Mouse (Mus musculus): ENCODE results near the gene Zbtb38. TPM values are rescaled to one million over a fixed set of nuclear protein-coding genes. Genes with fewer than 3 reads are reported as not detected.
A peak's percentile ranks its signal among the peaks of the same experiment; 100 is the strongest.

Zbtb38 gene
- total RNA-seq (2017): 25.8 and 41.8 TPM in 2 replicates

DNA sequence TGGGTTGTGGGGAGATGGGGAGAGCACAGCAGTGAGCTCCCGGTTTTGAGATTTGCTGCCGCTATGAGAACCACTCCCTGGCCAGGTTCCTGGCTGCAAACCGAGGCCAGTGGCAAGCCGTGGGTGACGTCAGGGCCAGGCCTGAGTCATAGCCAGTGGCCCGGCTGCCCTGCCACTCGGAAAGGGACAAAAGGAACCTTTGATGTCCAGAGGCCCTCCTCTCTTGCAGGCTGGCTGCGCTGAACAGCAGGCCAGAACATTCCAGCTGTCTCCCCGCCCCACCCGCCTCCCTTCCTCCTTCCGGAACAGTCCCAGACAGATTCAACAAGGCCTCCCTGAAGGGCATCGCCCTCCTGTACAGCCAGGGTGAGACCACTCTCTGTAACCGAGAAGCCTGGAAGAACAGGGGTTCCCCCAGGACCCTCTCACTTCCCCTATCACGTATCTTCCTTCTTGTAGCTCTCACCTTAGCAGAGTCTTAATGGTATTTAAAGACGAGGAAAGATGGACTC lies at the start of gene Zbtb38:
Gene Zbtb38 (minus strand): TSS at position 229 of the 512 bp plus-strand sequence.
- ATAC-seq (replicated peaks; ENCODE audit: low read depth, poor library complexity, severe bottlenecking): no peak

- ATAC-seq (replicated peaks; ENCODE audit: low read depth, poor library complexity, severe bottlenecking): peak; percentile 55; the same call in 1 of the 2 replicates
Measured at GRCm38 (mm10) chr9:96800131-96800825, 47.6 kb upstream of the Zbtb38 start.

GRCm38 (mm10) chr9:96797311-96797710 lies 44.7 kb upstream of the Zbtb38 start:
- ATAC-seq (replicated peaks; ENCODE audit: low read depth, poor library complexity, severe bottlenecking): no peak

GRCm38 (mm10) chr9:96795399-96795928 lies 42.8 kb upstream of the Zbtb38 start:
- peak; percentile 67 for ATAC-seq (replicated peaks; ENCODE audit: low read depth, poor library complexity, severe bottlenecking)

- ATAC-seq (replicated peaks; ENCODE audit: low read depth, poor library complexity, severe bottlenecking): no peak
Measured at GRCm38 (mm10) chr9:96794601-96795000, 42.0 kb upstream of the Zbtb38 start.

GRCm38 (mm10) chr9:96792543-96792942 lies 39.9 kb upstream of the Zbtb38 start:
- no peak for ATAC-seq (replicated peaks; ENCODE audit: low read depth, poor library complexity, severe bottlenecking)

DNA sequence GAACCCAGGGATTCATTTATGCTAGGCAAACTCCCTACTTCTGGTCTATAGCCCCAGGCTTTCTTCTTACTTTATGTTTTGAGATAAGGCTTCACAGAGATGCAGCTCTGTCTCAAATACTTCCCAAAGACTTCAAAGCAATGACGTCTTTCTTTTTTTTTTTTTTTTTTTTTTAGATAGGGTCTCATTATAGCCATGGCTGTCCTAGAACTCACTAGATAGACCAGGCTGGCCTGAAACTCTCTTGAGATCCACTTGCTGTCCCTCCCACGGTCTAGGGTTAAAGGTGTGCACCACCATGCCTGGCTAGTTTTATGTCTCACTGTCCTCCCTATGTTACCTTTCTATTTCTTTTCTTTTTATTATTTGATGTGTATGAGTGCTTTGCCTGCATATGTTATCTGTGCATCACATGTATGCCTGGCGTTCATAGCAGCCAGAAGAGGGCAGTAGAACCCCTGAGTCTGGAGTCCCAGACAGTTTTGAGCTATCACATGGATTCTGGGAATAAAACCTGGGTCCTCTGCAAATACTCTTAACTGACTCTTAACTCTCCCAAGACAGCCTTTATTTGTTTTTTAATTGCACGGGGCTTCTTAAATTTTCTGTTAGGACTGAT lies 37.9 kb upstream of the Zbtb38 start:
- no peak for ATAC-seq (replicated peaks; ENCODE audit: low read depth, poor library complexity, severe bottlenecking)

DNA sequence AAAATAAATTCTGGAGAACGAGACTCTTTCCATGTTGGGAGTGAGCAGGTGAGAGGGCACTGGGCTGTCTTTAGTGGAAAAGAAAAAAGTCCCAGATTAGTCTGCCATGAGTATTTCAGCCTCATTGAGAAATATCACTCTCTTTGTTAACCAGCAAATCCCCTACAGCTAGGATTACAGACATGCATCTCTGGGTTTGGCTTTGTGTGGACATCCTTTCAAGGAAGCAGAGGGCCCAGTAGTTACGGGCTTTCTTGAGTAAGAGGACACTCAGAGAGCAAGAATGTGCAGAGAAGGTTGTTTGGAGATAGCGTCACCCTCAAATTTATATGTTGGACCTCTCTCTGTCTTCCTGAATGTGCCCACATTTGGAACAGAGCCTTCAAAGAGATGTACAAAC lies 37.3 kb upstream of the Zbtb38 start:
- ATAC-seq (replicated peaks; ENCODE audit: low read depth, poor library complexity, severe bottlenecking): no peak

GRCm38 (mm10) chr9:96787797-96788196 lies 35.2 kb upstream of the Zbtb38 start:
- ATAC-seq (replicated peaks; ENCODE audit: low read depth, poor library complexity, severe bottlenecking): peak; percentile 60

- no peak for ATAC-seq (replicated peaks; ENCODE audit: low read depth, poor library complexity, severe bottlenecking)
Measured at GRCm38 (mm10) chr9:96785871-96786342, 33.3 kb upstream of the Zbtb38 start.

DNA sequence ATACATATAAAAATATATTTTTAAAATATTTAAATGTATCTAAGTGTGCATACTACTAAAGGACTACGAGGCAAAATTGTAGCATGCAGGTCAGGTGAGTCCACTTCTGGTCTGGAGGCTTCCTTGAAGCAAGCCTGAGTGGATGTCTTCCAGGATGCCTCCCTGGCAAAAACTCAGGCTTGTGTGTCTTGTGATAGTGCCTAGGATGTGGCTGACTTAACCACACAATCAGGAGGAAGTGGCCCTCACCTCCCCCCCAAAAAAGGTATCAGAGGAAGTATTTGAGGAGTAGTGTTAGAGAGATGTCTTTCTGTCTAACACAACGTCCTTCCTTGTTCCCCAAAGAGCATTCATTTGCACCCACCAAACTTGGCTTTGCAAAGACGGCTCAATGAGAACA lies 32.6 kb upstream of the Zbtb38 start:
- peak; percentile 50 for ATAC-seq (replicated peaks; ENCODE audit: low read depth, poor library complexity, severe bottlenecking)

DNA sequence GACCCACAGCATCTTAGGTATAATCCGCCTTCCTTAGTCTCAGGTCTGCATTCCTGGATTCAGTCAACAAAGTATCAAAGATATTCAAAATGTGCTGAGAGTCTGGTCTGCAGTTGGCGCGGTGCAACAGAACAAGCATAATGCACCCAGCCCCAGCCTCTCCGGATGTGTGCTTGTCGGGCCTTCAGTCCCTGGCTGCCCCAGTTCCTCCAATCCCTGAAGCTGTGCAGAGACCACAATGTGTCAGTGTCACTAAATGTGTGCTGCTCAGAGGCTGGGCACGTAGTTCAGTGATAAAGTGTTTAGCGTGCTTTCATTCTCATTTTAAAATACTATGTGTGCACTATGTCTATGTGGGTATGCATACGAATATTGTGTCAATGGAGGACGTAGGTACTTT lies 31.0 kb upstream of the Zbtb38 start:
- peak; percentile 80 for ATAC-seq (replicated peaks; ENCODE audit: low read depth, poor library complexity, severe bottlenecking)

- ATAC-seq (replicated peaks; ENCODE audit: low read depth, poor library complexity, severe bottlenecking): no peak
Measured at GRCm38 (mm10) chr9:96783258-96783657, 30.6 kb upstream of the Zbtb38 start.

DNA sequence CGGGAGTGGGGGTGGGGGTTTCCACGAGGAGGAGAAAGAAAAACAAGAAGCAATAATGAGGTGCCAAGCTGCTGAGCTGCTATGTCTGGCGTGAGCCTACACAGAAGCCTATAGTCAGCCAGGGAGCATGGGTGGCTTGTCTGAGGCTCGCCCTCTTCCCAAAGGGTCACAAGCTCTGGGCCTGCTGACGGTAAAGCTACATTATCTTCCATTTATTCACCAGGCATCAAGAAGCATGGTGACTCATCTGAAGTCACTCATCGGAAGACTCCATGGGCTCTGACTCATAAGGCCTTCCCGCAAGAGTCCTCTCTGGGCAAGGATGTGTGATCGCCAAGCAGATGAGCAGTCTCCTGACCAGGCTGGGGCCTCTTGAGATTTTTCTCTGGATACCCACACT lies 29.4 kb upstream of the Zbtb38 start:
- no peak for ATAC-seq (replicated peaks; ENCODE audit: low read depth, poor library complexity, severe bottlenecking)

- no peak for ATAC-seq (replicated peaks; ENCODE audit: low read depth, poor library complexity, severe bottlenecking)
Measured at GRCm38 (mm10) chr9:96773146-96773545, 20.5 kb upstream of the Zbtb38 start.

DNA sequence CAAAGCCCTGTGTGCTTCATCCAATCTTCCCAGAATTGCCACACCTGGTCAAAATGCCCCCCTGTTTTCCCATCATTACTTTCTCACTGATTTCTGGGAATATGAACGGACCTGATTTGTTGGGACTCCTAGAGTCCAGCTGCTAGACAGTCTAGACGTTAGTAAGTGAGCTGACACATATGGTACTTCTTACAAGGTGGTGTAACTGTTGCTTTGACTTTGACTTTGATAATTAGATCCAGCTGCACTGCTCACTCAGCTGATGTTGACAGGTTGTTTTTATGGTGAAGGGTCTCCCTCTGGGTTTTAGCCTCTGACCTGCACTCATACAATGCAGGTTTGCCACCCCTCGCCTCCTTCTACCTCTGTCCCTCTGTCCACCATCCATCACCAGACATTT lies 17.8 kb upstream of the Zbtb38 start:
- ATAC-seq (replicated peaks; ENCODE audit: low read depth, poor library complexity, severe bottlenecking): no peak

GRCm38 (mm10) chr9:96769651-96770050 lies 17.0 kb upstream of the Zbtb38 start:
- ATAC-seq (replicated peaks; ENCODE audit: low read depth, poor library complexity, severe bottlenecking): peak; percentile 53

GRCm38 (mm10) chr9:96767874-96768273 lies 15.2 kb upstream of the Zbtb38 start:
- ATAC-seq (replicated peaks; ENCODE audit: low read depth, poor library complexity, severe bottlenecking): no peak

DNA sequence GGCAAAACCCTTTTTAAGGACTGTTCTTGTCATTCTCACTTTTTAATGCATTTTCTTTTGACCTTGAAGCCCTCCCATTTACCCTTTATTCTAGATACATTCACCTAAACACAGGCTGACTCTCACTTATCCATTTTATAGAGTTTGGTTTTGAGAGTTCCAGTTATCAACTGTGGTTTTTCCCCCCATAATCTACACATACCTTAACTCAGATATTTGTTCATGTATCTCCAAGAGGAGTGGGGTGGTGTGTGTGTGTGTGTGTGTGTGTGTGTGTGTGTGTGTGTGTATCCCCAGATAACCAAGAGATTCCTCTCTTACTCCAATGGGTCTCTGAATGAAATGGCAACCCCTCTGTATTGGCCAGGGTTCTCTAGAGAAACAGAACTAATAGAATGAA lies 13.4 kb upstream of the Zbtb38 start:
- no peak for ATAC-seq (replicated peaks; ENCODE audit: low read depth, poor library complexity, severe bottlenecking)

- peak; percentile 80 for ATAC-seq (replicated peaks; ENCODE audit: low read depth, poor library complexity, severe bottlenecking)
Measured at GRCm38 (mm10) chr9:96765410-96765809, 12.8 kb upstream of the Zbtb38 start.

All from common myeloid progenitor, adult 5-6 weeks (primary cell).